Mouse (Mus musculus) kidney, postnatal 14 days (tissue): Measurements from ENCODE around the gene Gm49342.
A peak's percentile ranks its signal among the peaks of the same experiment; 100 is the strongest.

ENCODE experiments used
- DNase-seq: peaks from one replicate; pipeline ENCODE4 v3.0.0; 2022; ENCODE audit warnings: mixed read lengths

Gene Gm49342

GRCm38 (mm10) chr14:50987668-50988067 is 43.4 kb downstream of the Gm49342 start:
- peak; percentile 41 for DNase-seq

- DNase-seq = peak; percentile 50
Observed at GRCm38 (mm10) chr14:50991037-50991436, 46.7 kb downstream of the Gm49342 start.

DNA sequence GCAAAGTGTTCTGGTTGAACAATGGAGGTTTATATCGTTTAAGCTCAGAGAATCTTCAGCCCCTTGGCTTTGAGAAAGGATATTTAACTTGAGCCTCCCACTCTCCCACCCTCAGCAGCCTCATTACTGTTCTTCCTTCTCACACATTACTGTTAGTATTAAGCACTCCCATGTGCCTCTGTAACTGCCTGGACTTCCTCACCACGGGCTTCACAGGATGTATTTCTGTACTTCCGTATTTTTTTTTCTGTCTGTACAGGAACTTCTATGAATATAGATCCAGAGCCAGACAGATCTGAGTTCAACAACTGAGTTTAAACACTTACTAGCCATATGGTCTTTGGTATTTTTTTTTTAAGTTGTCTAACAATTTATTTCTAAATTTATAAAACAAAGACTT is 52.8 kb downstream of the Gm49342 start:
- no peak for DNase-seq

DNA sequence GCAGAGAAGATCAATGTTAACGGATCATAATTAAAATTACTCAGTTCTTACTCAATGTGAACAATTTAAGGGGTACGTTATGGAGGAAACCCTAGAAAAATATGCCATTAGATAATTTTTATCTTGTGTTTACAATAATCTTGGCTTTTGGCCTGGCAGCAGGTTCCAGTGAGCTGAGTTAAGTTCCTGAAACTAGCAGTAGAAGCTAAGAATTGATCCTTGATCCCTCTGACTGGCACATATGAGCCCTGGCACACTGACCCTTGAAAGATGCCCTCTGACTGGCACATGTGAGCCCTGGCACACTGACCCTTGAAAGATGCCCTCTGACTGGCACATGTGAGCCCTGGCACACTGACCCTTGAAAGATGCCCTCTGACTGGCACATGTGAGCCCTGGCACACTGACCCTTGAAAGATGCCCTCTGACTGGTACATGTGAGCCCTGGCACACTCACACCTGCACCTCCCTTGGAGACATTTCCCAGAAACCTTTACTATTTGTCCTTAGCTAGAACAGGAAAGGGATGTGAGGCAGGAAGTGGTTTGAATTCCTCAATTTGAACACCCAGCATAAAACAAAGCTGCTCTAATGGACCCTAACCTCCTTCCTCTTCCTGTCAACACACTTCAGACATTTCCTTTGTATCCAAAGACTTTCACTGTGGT is 53.8 kb downstream of the Gm49342 start:
- peak; percentile 44 for DNase-seq

- DNase-seq = no peak
Observed at GRCm38 (mm10) chr14:51007152-51007801, 63.0 kb downstream of the Gm49342 start, which contains the start of gene Rnase10. Gene Rnase10, plus strand, starts transcription at chr14:51007751.

- DNase-seq = peak; percentile 63
Observed at GRCm38 (mm10) chr14:51007914-51008713, 63.8 kb downstream of the Gm49342 start.

DNA sequence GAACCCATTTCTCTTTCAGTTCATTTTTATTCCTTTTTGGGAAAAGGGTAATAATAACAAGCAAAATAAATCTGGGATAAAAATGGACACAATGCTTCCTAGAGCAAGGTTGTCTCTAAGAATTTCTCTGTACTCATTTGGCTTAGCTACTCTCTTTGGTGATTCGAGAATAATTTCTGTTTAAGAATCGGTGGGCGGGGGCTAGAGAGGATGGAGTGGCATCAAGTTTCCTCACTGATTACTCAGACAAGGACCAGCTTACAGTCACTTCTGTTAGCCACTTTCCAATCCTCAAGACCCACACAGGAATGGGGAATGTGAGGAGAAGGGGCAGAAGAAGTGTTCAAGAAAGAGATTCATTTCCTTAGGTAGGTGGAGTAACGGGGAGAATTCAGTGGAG is 64.5 kb downstream of the Gm49342 start:
- DNase-seq = no peak

- no peak for DNase-seq
Observed at GRCm38 (mm10) chr14:51009572-51009971, 65.3 kb downstream of the Gm49342 start.
